Mouse (Mus musculus) inflammation-experienced regulatory T-cells, adult 6 months (primary cell): ENCODE measurements around the gene Plcd1. TPM values are rescaled to one million over a fixed set of nuclear protein-coding genes. Genes with fewer than 3 reads are reported as not detected.

Source experiments
- ATAC-seq: one replicate; pipeline ENCODE4 v1.8.0; 2017
- polyA plus RNA-seq, 3 experiments: library from polyadenylated mRNA; unstranded; fragments of 100-300 nt; shearing (Covaris generic); gene quantifications; one replicate each; pipeline ENCODE4 v1.2.1; 2017

Plcd1 gene
- polyA plus RNA-seq, 3 experiments from 2014 or later = 0.34 to 1.9 (median 1.8) TPM

DNA sequence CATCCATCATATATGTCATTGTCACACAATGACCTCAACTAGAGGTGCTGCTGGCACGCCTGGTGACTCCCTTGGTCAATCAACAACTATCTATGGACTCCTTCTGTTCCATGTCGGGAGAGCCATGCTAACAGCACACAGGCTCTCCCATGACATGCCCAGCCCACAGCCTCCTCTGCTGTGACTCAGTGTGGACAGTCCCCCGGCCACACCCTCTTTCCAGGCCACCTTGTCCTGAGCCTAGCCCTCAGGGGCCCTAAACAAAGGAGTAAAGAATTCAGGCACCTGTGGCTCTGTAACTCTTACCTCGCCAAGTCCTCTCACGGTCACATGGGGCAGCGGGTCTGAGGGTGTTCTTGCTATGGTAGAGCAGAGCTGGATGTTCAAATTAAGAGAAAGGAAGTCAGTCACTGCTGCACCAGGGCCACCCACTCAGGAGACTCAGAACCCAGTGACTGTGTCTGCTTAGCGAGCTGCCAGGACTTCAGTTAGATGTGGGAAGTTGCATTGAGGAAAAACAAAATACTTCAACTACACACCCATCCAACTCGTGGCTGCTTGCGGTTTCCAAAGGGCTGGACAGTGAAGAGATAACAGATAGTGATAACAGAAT is 39.2 kb downstream of the Plcd1 start:
- no peak for ATAC-seq

GRCm38 (mm10) chr9:119052154-119052944 is 41.0 kb downstream of the Plcd1 start, which contains the start of gene Vill:
Gene Vill, plus strand, starts transcription at chr9:119052778.
- no peak for ATAC-seq

DNA sequence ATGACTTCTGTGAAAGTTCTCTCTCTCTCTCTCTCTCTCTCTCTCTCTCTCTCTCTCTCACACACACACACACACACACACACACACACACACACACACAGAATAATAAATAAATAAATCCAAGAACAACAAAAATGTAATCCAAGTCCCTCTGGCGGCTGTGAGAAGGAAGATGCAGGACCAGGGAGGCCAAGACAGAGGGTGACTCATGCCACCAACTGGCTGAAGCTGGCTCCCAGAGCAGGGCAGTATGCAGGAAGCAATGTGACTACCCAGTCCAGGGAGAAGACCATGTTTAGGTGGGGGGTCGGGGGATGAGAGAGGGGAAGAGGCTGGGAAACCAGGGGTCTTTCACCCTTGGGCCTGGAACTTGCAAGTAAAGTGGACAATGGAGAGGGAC is 42.1 kb downstream of the Plcd1 start:
- no peak for ATAC-seq

GRCm38 (mm10) chr9:119048182-119048903 is 45.0 kb downstream of the Plcd1 start:
- no peak for ATAC-seq

- ATAC-seq = no peak
These were observed 53.1 kb downstream of the Plcd1 start for GRCm38 (mm10) chr9:119040101-119040775.

DNA sequence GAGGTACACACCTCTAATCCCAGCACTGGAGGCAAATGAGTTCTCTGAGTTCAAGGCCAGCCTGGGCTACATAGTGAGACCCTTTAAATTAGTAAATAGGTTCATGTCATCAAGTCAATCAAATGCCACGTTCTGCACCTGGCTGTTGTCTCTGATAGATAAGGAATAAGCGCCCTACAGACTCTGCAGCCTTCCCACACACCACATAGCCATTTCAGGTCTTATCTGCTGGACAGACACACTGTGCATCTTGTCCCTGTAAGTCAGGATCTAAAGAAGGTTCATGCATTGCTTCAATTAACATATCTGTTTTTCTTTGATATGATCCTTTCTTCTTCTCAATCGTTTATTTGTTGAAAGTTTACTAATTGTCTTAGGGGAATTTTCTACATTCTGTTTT is 54.7 kb downstream of the Plcd1 start:
- ATAC-seq = no peak

- no peak for ATAC-seq
These were observed 56.1 kb downstream of the Plcd1 start for GRCm38 (mm10) chr9:119037076-119037730.

GRCm38 (mm10) chr9:119035836-119036235 is 57.5 kb downstream of the Plcd1 start:
- ATAC-seq = no peak

GRCm38 (mm10) chr9:119034676-119035665 is 58.3 kb downstream of the Plcd1 start:
- no peak for ATAC-seq

GRCm38 (mm10) chr9:119034069-119034468 is 59.2 kb downstream of the Plcd1 start:
- ATAC-seq = no peak

GRCm38 (mm10) chr9:119033111-119033921 is 60.0 kb downstream of the Plcd1 start:
- no peak for ATAC-seq

- no peak for ATAC-seq
These were observed 60.8 kb downstream of the Plcd1 start for GRCm38 (mm10) chr9:119032538-119032937.

DNA sequence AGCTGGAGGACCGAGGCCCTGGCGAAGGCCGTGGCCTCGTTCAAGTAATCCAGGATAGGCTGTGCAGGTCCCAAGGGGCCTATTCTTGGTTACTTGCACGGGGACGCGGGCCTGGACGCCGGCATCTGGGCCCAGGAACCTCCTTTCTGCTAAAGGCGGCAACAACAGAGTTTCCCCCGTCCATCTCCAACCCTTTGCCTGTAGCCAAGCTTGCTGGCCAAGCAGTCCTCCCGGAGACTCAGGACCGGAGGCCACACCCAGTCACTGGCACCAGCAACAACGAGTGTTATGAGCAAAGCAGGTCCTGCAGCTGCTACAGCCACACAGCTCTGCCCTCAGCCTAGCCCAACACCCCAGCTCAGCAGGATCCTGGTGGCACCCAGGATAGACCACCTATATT is 61.5 kb downstream of the Plcd1 start:
- no peak for ATAC-seq

DNA sequence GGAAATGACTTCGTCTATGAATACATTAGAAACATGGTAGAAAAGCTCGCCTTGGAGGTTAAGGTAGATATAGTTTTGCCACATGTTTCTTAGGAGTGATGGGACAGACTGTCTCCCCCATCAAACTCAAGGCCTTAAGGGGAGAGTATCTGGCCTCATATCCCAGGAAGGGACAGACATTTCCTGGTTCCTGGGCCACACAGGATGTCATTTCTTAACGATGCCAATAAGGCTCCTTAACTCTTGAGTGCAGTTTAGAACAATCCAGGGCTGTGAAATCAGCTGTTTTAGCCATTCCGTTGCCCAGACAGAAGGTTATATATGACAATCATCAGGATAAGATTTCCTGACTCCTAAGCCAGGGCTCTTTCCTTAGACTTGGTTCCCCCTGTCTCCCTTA is 62.3 kb downstream of the Plcd1 start:
- no peak for ATAC-seq

- no peak for ATAC-seq
These were observed 63.7 kb downstream of the Plcd1 start for GRCm38 (mm10) chr9:119029568-119029967.

DNA sequence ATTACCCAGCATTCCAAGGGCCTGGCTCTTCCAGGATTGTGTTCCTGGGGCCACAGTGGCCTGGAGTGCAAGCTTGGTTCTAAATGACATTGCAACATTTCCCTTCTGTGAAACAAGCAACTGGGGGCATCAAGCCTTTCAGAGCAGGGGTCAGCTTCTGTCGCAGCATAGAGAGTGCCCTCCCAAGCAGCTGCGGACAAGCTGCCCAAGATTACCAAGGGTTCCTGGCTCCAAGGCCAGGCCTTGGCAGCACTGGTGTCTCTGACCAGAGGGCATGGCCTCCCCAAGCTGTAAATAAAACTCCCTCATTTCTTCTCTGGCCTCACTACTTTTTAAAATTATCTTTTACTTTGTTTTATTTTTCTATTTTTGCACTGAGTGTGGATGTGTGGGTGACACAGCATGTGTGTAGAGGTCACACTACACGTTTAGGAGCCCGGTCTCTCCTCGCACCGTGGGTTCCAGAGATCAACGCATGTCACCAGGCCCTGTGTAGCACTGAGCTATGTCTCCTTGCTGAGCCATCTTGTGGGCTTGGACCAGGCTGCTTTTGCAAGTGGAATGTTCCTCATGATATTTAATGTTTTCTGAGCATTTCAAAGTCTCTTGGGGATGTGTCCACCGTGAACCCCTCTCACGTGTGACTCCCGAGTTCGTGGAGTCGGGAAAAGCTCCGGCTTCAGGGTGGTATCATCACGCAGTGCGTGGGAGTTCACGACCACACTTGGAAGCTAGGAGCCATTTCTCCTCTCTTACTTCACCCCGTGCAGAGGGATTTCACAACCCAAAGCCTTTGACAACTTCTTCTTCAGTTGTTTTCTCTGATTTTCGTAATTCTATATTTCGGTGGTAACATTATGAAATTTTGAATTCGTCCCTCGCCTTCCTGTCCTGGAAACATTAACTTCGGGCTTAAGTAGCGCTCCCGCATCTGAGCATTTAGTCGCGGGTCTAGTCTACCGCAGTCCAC is 64.8 kb downstream of the Plcd1 start:
- ATAC-seq = no peak

DNA sequence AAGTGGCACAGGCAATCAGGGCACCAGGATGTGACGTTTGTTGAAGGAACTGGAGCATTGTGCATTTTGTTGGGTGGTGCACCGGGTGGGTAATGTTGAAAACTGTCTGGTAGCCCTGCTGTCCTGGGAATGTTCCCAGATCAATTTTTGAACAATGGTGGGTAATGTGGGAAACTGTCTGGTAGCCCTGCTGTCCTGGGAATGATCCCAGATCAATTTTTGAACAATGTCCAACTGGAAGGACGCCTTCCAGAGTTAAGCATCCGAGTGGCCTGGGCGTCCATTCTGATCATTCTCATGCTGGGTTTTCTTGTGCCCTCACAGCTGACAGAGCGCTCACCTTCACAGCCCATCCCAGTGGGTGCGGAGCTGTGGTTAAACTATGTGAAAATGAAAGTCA is 66.0 kb downstream of the Plcd1 start:
- no peak for ATAC-seq

DNA sequence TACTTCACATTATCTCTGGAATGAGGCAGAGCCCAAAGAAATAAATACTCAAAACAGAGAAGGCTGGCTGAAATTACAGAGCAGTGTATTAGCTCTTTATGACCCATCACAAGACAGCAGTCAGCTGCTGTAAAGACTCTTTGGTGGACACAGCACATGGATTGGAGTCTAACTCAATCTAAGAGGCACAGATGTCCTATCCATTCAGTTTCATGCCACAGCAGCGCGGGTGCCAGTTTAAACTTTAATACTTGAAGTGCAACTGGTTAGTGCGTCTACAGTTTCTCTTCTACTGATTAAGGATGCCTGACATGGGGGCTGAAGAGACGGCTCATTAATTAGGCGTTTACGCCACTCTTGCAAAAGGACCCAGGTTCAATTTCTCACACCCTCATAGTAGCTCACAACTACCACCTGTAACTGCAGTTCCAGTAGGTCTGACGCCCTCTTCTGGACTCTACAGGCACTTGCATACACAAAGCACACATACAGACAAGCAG is 67.4 kb downstream of the Plcd1 start:
- no peak for ATAC-seq

GRCm38 (mm10) chr9:119025263-119025662 is 68.0 kb downstream of the Plcd1 start:
- ATAC-seq = no peak
